Mouse (Mus musculus) cerebellum, adult 2 months (tissue): ENCODE measurements around the gene Syce3.
A peak's percentile ranks its signal among the peaks of the same experiment; 100 is the strongest.

Source experiments
- CTCF ChIP-seq: fragments of 200-500 bp; IDR thresholded peaks from 2 replicates; pipeline ENCODE4 v1.5.1; 2011; ENCODE audit warnings: low read depth, mild to moderate bottlenecking, control low read depth, low read length, moderate library complexity, borderline replicate concordance; ENCODE audit not compliant: insufficient read depth
- POLR2A ChIP-seq: fragments of 200-500 bp; IDR thresholded peaks from 2 replicates; pipeline ENCODE4 v1.6.1; 2011; ENCODE audit warnings: low read length, control low read depth, borderline replicate concordance; ENCODE audit not compliant: insufficient read depth

DNA sequence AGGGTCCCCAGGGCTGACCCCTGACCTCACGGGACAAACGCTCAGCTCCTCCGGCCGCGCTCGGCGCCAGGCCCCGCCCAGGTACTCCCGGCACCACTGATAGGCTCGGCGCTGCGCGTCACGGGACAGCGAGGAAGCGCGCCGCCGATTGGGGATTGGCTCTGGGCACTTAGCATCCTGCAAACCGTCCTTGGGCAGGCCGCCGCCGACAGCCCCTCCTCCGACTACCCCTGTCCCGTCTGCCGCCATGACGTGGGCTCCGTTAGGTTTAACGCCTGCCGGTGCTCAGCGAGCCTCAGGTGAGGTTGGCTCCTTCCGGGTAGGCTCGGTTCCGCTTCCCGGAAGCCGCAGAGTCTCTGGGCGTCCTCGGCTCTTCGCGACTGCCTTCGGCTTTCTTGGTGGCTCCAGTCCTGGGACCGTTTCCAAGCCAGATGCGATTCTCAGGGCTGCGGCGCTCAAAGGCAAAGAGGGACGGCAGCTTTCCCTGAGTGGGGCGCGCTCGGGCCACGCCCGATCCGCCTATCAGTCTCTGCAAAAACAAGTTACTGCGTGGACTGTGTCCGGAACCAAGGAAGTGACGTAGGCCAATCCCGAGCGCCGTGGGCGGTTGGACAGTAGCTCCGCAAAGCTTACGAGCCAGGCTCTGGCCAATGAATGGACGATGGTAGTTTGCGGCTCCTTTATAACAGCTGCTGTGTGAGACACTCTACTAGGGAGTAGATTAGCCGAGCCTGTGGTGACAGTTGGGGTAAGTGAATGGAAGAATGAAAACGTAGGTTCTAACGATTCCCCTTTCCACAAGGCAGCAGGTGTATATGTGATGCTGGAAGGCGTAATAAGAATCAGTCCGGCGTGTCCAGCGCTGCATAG lies 19.3 kb upstream of the Syce3 start, which contains the start of the genes C730034F03Rik, Gm44502 and Chkb:
- TF ChIP-seq POLR2A (peak; percentile 83), CTCF (no peak)
